ENCODE assay signal across 8 mouse cellular contexts in genomic region chr8:79638001-79638706, GRCm38 (mm10). TPM values are rescaled to one million over a fixed set of nuclear protein-coding genes. Genes with fewer than 3 reads are reported as not detected.
DNase-seq lines count a peak whose midpoint lies in the region; ATAC-seq lines count a peak whose summit lies in the region.

No protein-coding gene starts in this region.

- H3K4me2 ChIP-seq in lung, embryonic 16.5 days (ENCODE audit: low read depth, low read length) = peak overlapping the region; percentile 75
- peak overlapping the region; percentile 56 for H3K4me2 ChIP-seq in forebrain, embryonic 15.5 days (replicated peaks)
- H3K4me2 ChIP-seq in limb, embryonic 13.5 days (replicated peaks) = peak overlapping the region; percentile 71

- peak overlapping the region; percentile 73 for H3K9ac ChIP-seq in lung, embryonic 16.5 days (ENCODE audit: low read length)
- H3K9ac ChIP-seq in forebrain, embryonic 15.5 days (replicated peaks) = peak overlapping the region; percentile 82
- peak overlapping the region; percentile 88 for H3K9ac ChIP-seq in limb, embryonic 13.5 days

- WGBS in lung, embryonic 16.5 days = 3% methylated on average over 11 of the region's 11 CpGs
- WGBS in forebrain, embryonic 15.5 days = 5% methylated on average over 11 of the region's 11 CpGs
- 5% methylated on average over 11 of the region's 11 CpGs for WGBS in limb, embryonic 13.5 days

- H3K36me3 ChIP-seq in lung, embryonic 16.5 days (ENCODE audit: control insufficient read depth, insufficient read depth, low read length) = no peaks in the 10 kb centered on the region
- no peaks in the 10 kb centered on the region for H3K36me3 ChIP-seq in forebrain, embryonic 15.5 days
- H3K36me3 ChIP-seq in limb, embryonic 13.5 days = no peaks in the 10 kb centered on the region

- peak overlapping the region; percentile 86 for H3K27ac ChIP-seq in lung, embryonic 16.5 days (ENCODE audit: low read length)
- H3K27ac ChIP-seq in forebrain, embryonic 15.5 days (replicated peaks) = peak overlapping the region; percentile 99
- H3K27ac ChIP-seq in limb, embryonic 13.5 days = peak overlapping the region; percentile 85; the same call in 1 of the 2 replicates

- no peak for ATAC-seq in lung, embryonic 16.5 days (ENCODE audit: low read depth)
- no peak for ATAC-seq in forebrain, embryonic 15.5 days (replicated peaks)
- ATAC-seq in limb, embryonic 13.5 days (ENCODE audit: low FRiP score, low read depth) = no peak

- H3K4me1 ChIP-seq in lung, embryonic 16.5 days (replicated peaks; ENCODE audit: control insufficient read depth, insufficient read depth, low read length) = peaks cover 21% of the 10 kb centered on the region
- peaks cover 30% of the 10 kb centered on the region for H3K4me1 ChIP-seq in forebrain, embryonic 15.5 days
- peaks cover 25% of the 10 kb centered on the region for H3K4me1 ChIP-seq in limb, embryonic 13.5 days

- H3K4me3 ChIP-seq in lung, embryonic 16.5 days (ENCODE audit: low read length) = peak overlapping the region; percentile 95
- peak overlapping the region; percentile 84 for H3K4me3 ChIP-seq in forebrain, embryonic 15.5 days
- peak overlapping the region; percentile 94 for H3K4me3 ChIP-seq in limb, embryonic 13.5 days

- 0 out of 2 replicates have a peak, but pooled peaks cover 3% of the 10 kb centered on the region for H3K9me3 ChIP-seq in lung, embryonic 16.5 days (ENCODE audit: control insufficient read depth, low read length)
- H3K9me3 ChIP-seq in forebrain, embryonic 15.5 days = no peaks in the 10 kb centered on the region
- no peaks in the 10 kb centered on the region for H3K9me3 ChIP-seq in limb, embryonic 13.5 days

- no peaks in the 10 kb centered on the region for H3K27me3 ChIP-seq in lung, embryonic 16.5 days (ENCODE audit: control insufficient read depth, insufficient read depth, low read depth, low read length)
- H3K27me3 ChIP-seq in forebrain, embryonic 15.5 days = no peaks in the 10 kb centered on the region
- no peaks in the 10 kb centered on the region for H3K27me3 ChIP-seq in limb, embryonic 13.5 days

- no peak for DNase-seq in lung, postnatal 25 days (ENCODE audit: low spot score)
- peak; percentile 54 for DNase-seq in cerebellum, adult 11-12 months
- DNase-seq in urinary bladder, postnatal 36 days (ENCODE audit: low spot score in 2 of 2) = no peak
- DNase-seq in urinary bladder, postnatal 14 days (ENCODE audit: low spot score) = no peak
- DNase-seq in ovary, postnatal 36 days (ENCODE audit: low spot score) = no peak

RNA-seq across cellular contexts. Expression of gene Otud4, which starts 1.3 kb away (rescaled TPM):
- polyA plus RNA-seq in lung, embryonic 16.5 days (2015; fragmentation: Nextera tagmentation; extraction: Ambion mirVana) = 13.4 and 14.3 TPM in 2 replicates
- polyA plus RNA-seq in forebrain, embryonic 15.5 days (2015; fragmentation: Nextera tagmentation; extraction: Ambion mirVana) = 13.7 and 13.9 TPM in 2 replicates
- 11.8 and 12.2 TPM in 2 replicates for polyA plus RNA-seq in limb, embryonic 13.5 days (2015; fragmentation: Nextera tagmentation; extraction: Ambion mirVana)
